Mouse (Mus musculus) CH12.LX (cell line): ENCODE data around the gene Clec11a.

Experiments
- CTCF ChIP-seq, 2 experiments: IDR thresholded peaks in 1 of 2; conservative IDR thresholded peaks in 1 of 2; 2 replicates each; pipeline ENCODE4 v1.5.1; 2011 to 2012; ENCODE audit warnings: low read depth in 2 of 2, low read length in 2 of 2, improper control_type of control experiment in 1 of 2, inconsistent platforms in 1 of 2, mild to moderate bottlenecking in 1 of 2, moderate library complexity in 1 of 2
- E2F4 ChIP-seq: IDR thresholded peaks from 2 replicates; pipeline ENCODE4 v1.6.1; 2011; ENCODE audit warnings: low read depth, low read length, improper control_type of control experiment; ENCODE audit not compliant: insufficient replicate concordance
- EP300 ChIP-seq: IDR thresholded peaks from 2 replicates; pipeline ENCODE4 v1.6.1; 2011; ENCODE audit warnings: low read length, improper control_type of control experiment
- JUND ChIP-seq: conservative IDR thresholded peaks from 2 replicates; pipeline ENCODE4 v1.6.1; 2011; ENCODE audit warnings: low read depth, low read length, improper control_type of control experiment
- MAFK ChIP-seq: IDR thresholded peaks from 2 replicates; pipeline ENCODE4 v1.6.1; 2011; ENCODE audit warnings: low read length, improper control_type of control experiment; ENCODE audit not compliant: insufficient replicate concordance
- MYC ChIP-seq: IDR thresholded peaks from 2 replicates; pipeline ENCODE4 v1.6.1; 2011; ENCODE audit warnings: low read depth, mild to moderate bottlenecking, improper control_type of control experiment, low read length
- PAX5 ChIP-seq: IDR thresholded peaks from 2 replicates; pipeline ENCODE4 v1.6.1; 2012; ENCODE audit warnings: low read length, inconsistent platforms, mixed read lengths
- POLR2A ChIP-seq: IDR thresholded peaks from 2 replicates; pipeline ENCODE4 v1.6.1; 2011; ENCODE audit warnings: low read depth, mild to moderate bottlenecking, improper control_type of control experiment, low read length
- ZKSCAN1 ChIP-seq: IDR thresholded peaks from 2 replicates; pipeline ENCODE4 v1.6.1; 2012; ENCODE audit warnings: low read depth, inconsistent platforms, low read length, improper control_type of control experiment, borderline replicate concordance

GRCm38 (mm10) chr7:44305686-44306085 lies 1.0 kb downstream of the Clec11a start:
- TF ChIP-seq EP300, result no peak
- TF ChIP-seq E2F4, result no peak
- no peak for TF ChIP-seq MAFK
- no peak for TF ChIP-seq JUND
- no peak for TF ChIP-seq PAX5
- TF ChIP-seq CTCF (conservative IDR thresholded peaks at IDR 0.05 in 1 of 2, IDR thresholded peaks at IDR 0.05 in 1 of 2; ENCODE audit: low read depth in 2 of 2, low read length in 2 of 2), result no peak
- TF ChIP-seq POLR2A, result no peak
- TF ChIP-seq ZKSCAN1, result no peak
- TF ChIP-seq MYC, result no peak
